ENCODE assay signal across 8 mouse cellular contexts in the genomic region with DNA sequence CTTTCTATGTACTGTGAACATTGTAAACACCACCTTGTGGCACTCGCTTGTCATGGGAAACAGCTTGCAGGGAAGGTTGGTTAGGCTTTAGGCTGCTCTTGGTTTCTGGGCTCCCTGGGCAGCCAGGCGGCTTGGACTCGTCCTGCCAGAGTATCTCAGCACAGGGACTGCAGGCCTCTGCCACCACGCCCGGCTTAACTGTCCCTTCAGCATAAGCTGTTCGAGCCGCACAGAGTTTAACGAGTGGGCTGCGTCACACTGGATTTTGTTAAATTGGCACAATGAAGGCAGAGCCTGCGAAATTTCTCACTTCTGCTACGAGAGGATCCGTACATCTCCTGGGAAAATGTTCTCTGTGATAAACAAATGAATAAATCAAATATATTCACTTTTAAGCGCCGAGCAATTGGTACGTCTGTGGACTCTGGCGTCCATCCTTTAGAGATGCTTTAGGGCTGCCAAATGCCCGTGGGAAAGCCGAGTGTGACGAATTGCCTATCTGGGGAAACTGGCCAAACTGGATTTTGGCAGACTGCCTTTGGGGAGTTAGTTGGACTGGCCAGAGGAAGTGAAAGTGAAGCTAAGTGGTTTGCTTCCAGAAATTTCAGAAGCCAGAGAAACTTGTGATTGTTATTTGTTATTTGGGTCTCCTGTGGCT.
DNase-seq lines count a peak whose midpoint lies in the region; ATAC-seq lines count a peak whose summit lies in the region.

No protein-coding gene starts in this region.

- H3K9ac ChIP-seq in intestine, embryonic 16.5 days (ENCODE audit: low read depth, low read length), result peak overlapping the region; percentile 24; the same call in 1 of the 2 replicates
- no peak overlapping the region for H3K9ac ChIP-seq in limb, embryonic 12.5 days (replicated peaks)

- no peak overlapping the region for H3K4me3 ChIP-seq in intestine, embryonic 16.5 days (ENCODE audit: low read length)
- H3K4me3 ChIP-seq in limb, embryonic 12.5 days (replicated peaks), result no peak overlapping the region

- peak; percentile 12 to 16 for DNase-seq in cerebellum, adult 18-20 months
- DNase-seq in adrenal gland, adult 2 months, result peak; percentile 80
- DNase-seq in gastrocnemius, adult 18-20 months (ENCODE audit: low spot score), result peak; percentile 86
- no peak for DNase-seq in retina, postnatal 1 day

- H3K27ac ChIP-seq in intestine, embryonic 16.5 days (ENCODE audit: low read length), result peak overlapping the region; percentile 78
- no peak overlapping the region for H3K27ac ChIP-seq in limb, embryonic 12.5 days

- H3K36me3 ChIP-seq in intestine, embryonic 16.5 days (ENCODE audit: control insufficient read depth, insufficient read depth, low read length), result no peaks in the 10 kb centered on the region
- H3K36me3 ChIP-seq in limb, embryonic 12.5 days, result no peaks in the 10 kb centered on the region

- 37% methylated on average over 19 of the region's 19 CpGs for WGBS in intestine, embryonic 16.5 days
- WGBS in limb, embryonic 12.5 days, result 74% methylated on average over 19 of the region's 19 CpGs

- no peak for ATAC-seq in cerebellum, adult (ENCODE audit: insufficient number of reproducible peaks, low FRiP score, low TSS enrichment)
- ATAC-seq in intestine, embryonic 16.5 days, result peak; percentile 52
- ATAC-seq in limb, embryonic 12.5 days (ENCODE audit: insufficient number of reproducible peaks, insufficient read depth, low FRiP score, low TSS enrichment, low read depth), result no peak
- 0 out of 2 replicates have a peak, but pooled peaks have one; percentile 10 for ATAC-seq in monocyte, adult 5-6 weeks (replicated peaks; ENCODE audit: insufficient number of reproducible peaks, low FRiP score, low TSS enrichment, poor library complexity, severe bottlenecking)

- no peaks in the 10 kb centered on the region for H3K27me3 ChIP-seq in intestine, embryonic 16.5 days (replicated peaks; ENCODE audit: control insufficient read depth, insufficient read depth, low read length)
- H3K27me3 ChIP-seq in limb, embryonic 12.5 days, result no peaks in the 10 kb centered on the region; the same call in 1 of the 2 replicates

- H3K4me2 ChIP-seq in intestine, embryonic 16.5 days (ENCODE audit: low read depth, low read length), result peak overlapping the region; percentile 22
- 0 out of 2 replicates have a peak overlapping the region, but pooled peaks have one; percentile 21 for H3K4me2 ChIP-seq in limb, embryonic 12.5 days

- H3K4me1 ChIP-seq in intestine, embryonic 16.5 days (ENCODE audit: control insufficient read depth, insufficient read depth, low read length), result peaks cover 24% of the 10 kb centered on the region
- peaks cover 16% of the 10 kb centered on the region for H3K4me1 ChIP-seq in limb, embryonic 12.5 days (replicated peaks)

- no peaks in the 10 kb centered on the region for H3K9me3 ChIP-seq in intestine, embryonic 16.5 days (ENCODE audit: control insufficient read depth, low read length)
- H3K9me3 ChIP-seq in limb, embryonic 12.5 days, result peaks cover 2% of the 10 kb centered on the region; the same call in 1 of the 2 replicates

Comparison
In these comparisons a context has a peak if more than half of its experiments do, and no peak if none do; other contexts are left out.
1. ATAC-seq: peak in intestine, embryonic 16.5 days (single experiment) and monocyte, adult 5-6 weeks (single experiment); none in cerebellum, adult (single experiment) and limb, embryonic 12.5 days (single experiment).